Mouse (Mus musculus): ENCODE results near the gene Igf1r.

DNA sequence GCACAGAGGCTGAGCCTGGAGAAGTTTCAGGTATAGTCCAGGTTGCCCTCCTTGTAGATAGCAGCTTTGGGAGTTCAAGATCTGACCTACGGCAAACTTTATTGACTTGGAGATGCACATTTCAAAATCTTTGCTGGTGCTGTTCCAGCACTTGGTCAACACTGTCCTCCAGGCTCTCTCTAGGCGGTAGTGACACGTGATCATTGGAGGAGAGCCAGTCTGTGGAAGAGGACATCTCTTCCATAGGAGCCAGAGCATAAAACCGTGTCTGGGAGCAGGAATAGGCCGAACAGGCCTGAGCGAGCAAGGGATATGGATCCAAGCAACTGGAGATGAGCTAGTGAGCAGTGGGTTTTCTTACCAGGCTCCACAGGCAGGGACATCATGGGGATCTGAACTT lies 113.3 kb downstream of the Igf1r start:
- TF ChIP-seq TAL1 (conservative IDR thresholded peaks at IDR 0.05; ENCODE audit: low read depth, low read length) (no peak), CTCF (IDR thresholded peaks at IDR 0.05; ENCODE audit: low read depth, low read length) (no peak), GATA1 (IDR thresholded peaks at IDR 0.05; ENCODE audit: borderline replicate concordance, low read length) (no peak), GATA2 (IDR thresholded peaks at IDR 0.05; ENCODE audit: borderline replicate concordance, low read depth, low read length) (no peak), POLR2AphosphoS5 (IDR thresholded peaks at IDR 0.05; ENCODE audit: insufficient replicate concordance, low read depth, low read length) (no peak)
